Mouse (Mus musculus) embryo, embryonic 9.5 days (tissue): ENCODE measurements around the gene Wfdc3.

Experiments
- DNase-seq: peaks from one replicate; pipeline ENCODE4 v3.0.0-alpha.2; 2017; ENCODE audit errors: extremely low spot score

The Wfdc3 gene

GRCm38 (mm10) chr2:164776130-164776529, 30.4 kb upstream of the Wfdc3 start:
- DNase-seq = no peak

GRCm38 (mm10) chr2:164773989-164774364, 28.2 kb upstream of the Wfdc3 start:
- DNase-seq = no peak

DNA sequence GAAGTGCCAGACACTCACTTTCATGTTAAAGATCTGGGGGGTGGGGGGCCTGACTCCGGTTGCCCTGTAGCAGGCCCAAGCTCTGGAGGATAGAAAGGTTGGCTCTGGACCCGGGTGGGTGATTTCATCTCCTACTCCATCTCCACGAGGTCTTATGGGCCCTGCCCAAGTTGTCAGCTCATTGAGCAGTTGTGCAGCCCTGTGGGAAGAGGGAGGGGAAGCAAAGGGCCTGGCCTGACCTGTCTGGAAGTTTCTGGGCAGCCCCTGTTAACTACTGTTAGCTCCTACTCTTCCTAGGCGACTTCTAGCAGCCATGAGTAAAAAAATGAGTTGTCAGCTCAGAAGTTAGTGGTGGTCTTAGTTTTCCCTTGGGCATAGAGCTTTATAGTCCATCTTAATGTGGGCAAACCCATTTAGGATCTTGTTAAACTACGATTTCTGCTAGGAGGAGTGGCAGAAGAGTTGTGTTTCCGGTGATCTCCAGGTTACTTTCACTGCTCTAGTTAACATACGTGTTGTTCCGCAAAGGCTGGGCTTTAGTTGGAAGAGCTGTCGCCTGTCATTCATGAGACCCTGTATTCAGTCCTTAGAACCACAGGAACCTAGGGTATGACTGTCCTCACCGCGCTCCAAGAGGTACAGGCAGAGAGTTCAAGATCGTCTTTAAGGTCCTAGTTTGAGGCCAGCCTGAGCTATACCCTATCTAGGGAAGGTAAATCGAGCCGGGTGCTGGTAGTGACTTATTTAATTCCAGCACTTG, 27.7 kb upstream of the Wfdc3 start:
- DNase-seq = no peak

DNA sequence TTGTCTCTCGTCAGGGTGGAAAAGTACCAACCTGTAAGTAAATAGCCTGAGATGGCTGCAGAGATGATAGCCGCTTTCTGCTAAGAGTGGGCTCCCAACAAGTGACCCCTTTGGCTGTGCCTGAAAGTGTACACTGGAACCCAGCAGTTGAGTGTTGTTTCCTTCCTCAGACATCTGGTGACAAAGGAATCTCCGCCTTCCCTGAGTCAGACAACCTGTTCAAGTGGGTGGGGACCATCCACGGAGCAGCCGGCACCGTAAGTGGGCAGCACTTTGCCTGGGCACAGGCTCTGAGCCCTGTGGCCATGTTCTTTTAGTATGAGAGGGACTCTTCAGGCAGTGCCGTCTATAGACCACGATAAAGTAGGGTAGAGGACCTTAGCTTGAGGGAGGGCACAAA, 25.4 kb upstream of the Wfdc3 start:
- no peak for DNase-seq

DNA sequence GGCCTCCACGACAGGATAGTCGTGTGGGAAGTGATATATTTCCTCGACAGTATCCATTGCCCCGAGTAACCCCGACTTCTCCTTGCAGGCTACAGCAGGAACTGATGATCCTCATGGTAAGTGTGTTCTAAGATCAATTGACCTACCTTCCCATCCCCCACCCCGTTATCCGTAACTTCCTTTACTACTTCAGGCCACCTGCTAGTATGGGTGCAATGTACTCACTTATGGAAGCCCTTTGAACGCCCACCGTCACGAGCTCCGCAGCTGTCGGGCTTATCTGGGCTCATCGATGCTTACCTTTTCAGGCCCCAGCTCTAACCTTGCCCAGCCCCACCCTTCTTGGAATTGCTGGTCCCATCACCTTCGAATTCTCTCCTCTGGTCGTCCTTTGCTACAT, 24.5 kb upstream of the Wfdc3 start:
- no peak for DNase-seq

GRCm38 (mm10) chr2:164769258-164770037, 23.7 kb upstream of the Wfdc3 start, which contains the start of gene Ube2c:
TSS of gene Ube2c (plus strand) at chr2:164769898.
- peak; percentile 99 for DNase-seq

- no peak for DNase-seq
Measured at GRCm38 (mm10) chr2:164767812-164768540, 22.2 kb upstream of the Wfdc3 start.

DNA sequence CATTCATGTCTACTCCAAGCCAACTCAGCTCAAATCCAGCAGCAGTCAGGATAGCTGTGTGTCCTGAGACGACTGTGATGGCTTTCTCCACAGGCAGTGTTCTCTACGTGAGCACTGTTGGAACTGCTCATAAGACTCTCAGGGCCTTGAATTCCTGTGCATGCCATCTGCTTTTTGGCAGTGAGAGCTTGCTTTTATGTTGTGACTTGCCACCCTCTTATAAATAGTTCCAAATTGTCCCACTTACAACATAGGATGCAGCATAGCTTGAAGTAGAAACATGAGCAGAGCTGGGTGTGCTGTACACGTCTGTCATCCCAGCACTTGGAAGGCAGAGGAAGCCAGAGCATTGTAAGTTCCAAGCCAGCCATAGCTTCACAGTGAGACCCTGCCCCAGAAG, 20.1 kb upstream of the Wfdc3 start:
- DNase-seq = no peak

DNA sequence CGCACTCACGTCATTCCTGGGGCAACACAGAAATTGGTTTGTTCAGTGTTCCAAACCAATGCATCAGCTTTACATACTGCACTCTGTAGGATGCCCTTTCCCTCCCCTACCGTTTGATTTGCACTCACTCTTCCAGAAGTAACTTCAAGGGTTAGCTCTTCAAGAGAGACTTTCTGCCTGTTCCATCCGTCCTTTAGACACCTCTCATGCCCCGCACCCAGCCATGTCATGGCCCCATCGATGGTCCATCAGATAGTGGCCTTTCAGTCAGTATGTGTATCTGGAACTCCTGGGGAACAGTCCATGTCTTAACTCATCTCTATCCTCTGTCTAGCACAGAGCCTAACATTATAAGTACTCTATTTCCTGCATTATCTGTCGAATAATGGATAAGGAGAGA, 16.9 kb upstream of the Wfdc3 start:
- DNase-seq = no peak

DNA sequence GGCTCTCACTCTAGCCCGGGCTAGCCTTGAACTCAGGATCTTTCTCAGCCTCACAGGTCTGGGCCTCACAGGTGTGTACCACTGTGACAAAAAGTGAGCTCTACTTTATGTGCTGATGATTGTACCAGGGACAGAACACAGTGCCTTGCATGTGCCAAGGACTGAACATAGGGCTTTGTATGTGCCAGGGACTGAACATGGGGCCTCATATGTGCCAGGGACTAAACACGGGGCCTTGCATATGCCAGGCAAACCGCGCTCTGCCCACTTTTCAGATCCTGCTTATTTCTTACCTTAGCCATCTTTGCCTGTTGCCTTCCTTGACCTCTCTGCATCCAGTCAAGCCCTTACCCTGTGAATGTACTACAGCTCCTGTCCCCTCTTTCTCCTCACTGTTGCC, 16.2 kb upstream of the Wfdc3 start:
- DNase-seq = no peak

DNA sequence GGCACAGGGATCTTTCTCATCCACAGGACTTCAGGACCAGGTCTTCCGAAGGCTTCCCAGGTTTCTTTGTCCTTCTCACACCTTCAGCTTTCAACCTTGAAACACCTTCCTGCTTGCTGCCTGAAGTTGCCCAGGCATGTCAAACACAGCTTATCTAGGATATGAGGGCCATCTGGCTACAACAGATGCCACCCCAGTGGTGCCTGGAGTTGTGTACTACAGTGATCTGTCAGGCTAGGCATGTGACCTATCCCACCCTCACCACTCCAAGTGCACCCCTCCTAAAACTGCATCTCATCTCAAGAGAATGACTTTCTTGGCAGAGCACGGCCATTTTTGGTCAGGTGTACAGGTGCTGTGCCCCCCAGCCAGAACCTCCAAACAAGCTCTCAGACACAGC, 15.8 kb upstream of the Wfdc3 start:
- no peak for DNase-seq

DNA sequence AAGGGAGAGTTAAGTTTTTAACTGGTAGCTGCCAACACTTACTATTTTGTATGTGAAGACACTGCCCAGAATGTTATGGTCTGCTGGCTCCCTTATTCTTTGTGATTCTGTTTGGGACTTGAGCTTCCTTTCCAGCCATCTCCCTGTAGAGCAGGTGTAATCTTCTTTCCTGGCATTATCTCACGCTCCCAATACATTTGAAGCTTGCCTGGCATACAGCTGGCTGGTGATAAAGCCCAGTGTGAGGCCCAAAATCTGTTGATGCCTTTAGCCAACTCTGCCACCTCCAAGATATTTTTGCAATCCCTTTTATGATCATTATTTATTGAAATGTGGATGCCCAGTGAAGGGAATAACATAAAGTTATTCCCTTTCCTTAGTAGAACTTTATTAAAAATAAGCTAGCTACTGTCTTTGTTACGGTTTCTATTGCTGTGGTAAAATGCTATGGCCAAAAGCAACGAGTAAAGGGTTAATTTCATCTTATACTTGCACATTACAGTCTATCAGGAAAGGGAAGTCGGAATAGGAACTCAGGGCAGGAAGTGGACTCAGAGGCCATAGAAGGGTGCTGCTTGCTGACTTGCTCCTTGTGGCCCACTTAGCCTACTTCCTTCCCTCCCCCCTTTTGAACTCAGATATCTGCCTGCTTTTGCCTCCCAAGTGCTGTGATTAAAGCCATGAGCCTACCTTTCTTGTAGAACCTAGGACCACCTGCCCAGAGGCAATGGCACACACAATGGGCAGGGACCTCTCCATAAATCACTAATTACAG, 14.5 kb upstream of the Wfdc3 start:
- no peak for DNase-seq

DNA sequence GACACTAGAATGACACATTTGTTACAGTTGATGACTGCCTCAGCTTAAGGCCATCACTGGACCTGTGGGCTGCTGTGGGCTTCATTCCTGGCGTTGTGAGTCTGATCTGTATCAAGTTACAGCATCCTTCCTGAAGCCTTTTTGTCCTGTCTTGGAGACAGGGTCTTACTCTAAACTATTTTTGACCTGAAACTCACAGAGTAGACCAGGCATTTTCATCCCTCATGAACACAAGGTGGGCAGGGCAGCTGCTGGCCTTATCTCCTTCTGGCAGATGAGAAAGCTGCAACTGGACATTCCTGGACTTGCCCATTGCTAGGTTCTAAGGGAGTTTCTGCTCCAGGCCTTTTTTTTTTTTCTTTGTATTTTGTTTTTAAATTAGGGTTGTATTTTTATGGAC, 13.0 kb upstream of the Wfdc3 start:
- DNase-seq = no peak

GRCm38 (mm10) chr2:164757841-164758240, 12.1 kb upstream of the Wfdc3 start:
- DNase-seq = no peak

DNA sequence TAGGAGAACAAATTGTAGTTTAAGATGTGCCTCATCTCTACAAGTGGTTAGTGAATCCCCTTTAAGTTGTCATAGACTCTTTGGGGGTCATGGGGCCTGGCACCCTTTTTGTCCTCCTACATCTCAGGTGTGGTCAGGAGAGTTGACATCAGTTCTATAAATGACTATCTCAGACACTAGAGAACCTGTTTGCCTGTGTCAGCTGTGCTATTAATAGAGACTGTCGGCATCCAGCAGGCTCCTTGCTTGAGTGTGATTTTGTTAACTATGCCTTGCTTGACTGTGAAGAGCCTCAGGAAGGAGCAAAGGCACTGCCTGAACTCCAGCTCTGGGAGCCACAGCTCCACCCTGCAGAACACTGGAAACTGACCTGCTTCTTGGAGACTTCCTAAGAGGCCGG, 9.1 kb upstream of the Wfdc3 start:
- DNase-seq = no peak

- no peak for DNase-seq
Measured at GRCm38 (mm10) chr2:164754105-164754504, 8.4 kb upstream of the Wfdc3 start.

DNA sequence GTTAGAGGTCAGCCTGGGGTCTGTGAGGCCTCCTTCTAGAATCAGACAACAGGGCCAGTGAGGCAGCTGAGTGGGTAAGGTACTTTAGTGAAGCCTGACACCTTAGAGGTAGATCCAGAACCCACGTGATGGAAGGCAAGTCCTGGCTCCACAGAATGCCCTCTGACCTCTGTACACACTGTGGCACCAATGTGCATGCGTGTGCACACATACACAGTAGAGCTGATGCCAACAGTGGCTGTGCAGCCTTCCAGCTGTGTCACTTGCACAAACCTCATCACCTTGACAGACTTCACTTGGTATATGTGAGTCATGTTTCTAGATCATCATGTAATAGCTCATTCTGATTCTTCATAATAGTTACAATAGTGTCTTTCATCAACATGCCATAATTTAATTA, 6.7 kb upstream of the Wfdc3 start:
- DNase-seq = no peak

DNA sequence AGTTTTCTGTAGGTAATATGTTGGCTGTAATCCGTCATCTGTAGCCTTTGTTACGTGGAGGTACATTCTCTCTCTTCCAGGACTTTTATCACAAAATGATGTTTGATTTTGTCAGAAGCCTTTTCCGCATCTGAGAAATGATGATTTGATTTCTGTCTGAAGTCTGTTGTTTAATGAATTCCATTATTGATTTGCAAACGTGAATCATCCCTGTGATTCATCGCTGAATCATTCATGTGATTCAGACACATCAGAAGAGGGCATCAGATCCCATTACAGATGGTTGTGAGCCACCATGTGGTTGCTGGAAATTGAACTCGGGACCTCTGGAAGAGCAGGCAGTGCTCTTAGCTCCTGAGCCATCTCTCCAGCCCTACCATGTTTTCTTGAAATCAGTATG, 3.3 kb upstream of the Wfdc3 start:
- DNase-seq = no peak

DNA sequence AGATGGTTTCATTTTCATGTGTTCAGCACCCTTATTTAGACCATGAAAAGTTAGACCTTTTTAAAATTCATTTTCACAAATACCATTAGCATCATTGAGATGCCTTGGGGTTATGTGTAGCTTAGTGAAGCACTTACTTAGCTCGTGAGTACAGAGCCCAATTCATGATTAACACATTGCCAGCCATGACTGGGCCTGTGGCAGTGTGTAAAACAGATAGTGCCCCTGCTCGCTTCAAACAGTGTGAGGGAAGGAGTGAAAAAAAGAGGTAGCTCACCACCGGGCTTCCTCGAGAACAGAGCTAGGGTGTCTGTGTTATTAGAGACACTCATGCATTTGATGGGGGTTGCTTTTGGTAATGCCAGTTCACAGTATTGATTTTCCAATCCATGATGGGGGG, 2.5 kb upstream of the Wfdc3 start:
- DNase-seq = no peak

GRCm38 (mm10) chr2:164746693-164747092, 962 bp upstream of the Wfdc3 start:
- DNase-seq = no peak

DNA sequence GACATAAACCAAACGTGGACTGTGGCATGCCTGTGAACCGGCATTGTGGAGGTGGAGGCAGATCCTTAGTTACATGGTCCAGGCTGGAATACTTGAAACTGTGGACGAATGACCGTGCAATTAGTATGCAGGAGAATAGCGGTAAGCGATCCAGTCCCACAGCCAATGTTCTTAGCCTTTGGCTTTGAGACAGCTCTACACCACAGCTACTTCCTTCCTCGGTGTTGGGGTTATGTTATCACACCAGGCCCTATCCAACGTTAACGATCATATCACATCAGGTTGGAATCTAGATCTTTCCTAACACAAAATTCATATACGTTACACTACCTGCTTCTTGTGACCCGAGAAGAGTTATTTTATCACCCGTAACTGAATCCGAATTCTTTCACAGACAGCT, 744 bp downstream of the Wfdc3 start:
- DNase-seq = no peak

DNA sequence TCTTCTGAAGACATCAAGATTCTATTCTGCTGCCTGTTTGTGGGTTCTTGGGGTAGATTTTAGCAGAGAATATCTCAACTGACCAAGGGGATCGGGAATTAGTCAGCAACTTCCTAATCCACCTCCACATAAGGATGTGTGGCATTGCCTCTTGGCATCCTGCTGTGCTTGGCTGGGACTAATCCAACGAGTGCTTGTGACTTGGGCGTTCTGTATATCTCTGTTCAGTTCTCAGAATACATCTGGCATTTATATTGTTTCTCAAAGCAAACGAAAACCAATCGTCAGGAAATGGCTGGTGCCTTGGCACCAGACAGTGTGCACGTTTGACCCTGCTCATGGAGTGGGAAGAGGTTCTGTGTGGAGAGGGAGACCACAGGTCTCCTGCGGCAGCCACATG, 5.9 kb downstream of the Wfdc3 start:
- DNase-seq = no peak
